ENCODE assay signal across 8 mouse cellular contexts in genomic region chr1:61638347-61639111, GRCm38 (mm10). TPM values are rescaled to one million over a fixed set of nuclear protein-coding genes. Genes with fewer than 3 reads are reported as not detected.
DNase-seq lines count a peak whose midpoint lies in the region; ATAC-seq and TF ChIP-seq lines count a peak whose summit lies in the region.

Gene Pard3b, plus strand, starts transcription at chr1:61638824.

- DNase-seq in adrenal gland, adult 18-20 months (ENCODE audit: low spot score in 2 of 2), result peak; percentile 67 to 78
- peak; percentile 71 for DNase-seq in gastrocnemius, postnatal 25 days
- peak; percentile 80 for DNase-seq in hindbrain, postnatal 0 days (ENCODE audit: low spot score)
- DNase-seq in left cerebral cortex, postnatal 4 days, result peak; percentile 60
- DNase-seq in right cerebral cortex, postnatal 4 days, result peak; percentile 49
- no peak for DNase-seq in c-Kit-positive CD71-positive TER-119-positive erythroid progenitor cells, embryonic 14.5 days (ENCODE audit: low spot score)

- TF ChIP-seq CTCF in cortical plate, adult 2 months (IDR thresholded peaks at IDR 0.05; ENCODE audit: extremely low read depth, insufficient read depth, low read length), result no peak
- no peak for TF ChIP-seq CTCF in hindbrain, postnatal 0 days (IDR thresholded peaks at IDR 0.05; ENCODE audit: low read depth)

- 2% methylated on average over 44 of the region's 60 CpGs for WGBS in hindbrain, postnatal 0 days

- H3K4me1 ChIP-seq in cortical plate, adult 2 months (ENCODE audit: control insufficient read depth, insufficient read depth, low read length), result no peaks in the 10 kb centered on the region
- no peaks in the 10 kb centered on the region for H3K4me1 ChIP-seq in hindbrain, postnatal 0 days (ENCODE audit: insufficient read depth, low read length)

- no peak within 1 kb of the TSS for H3K27ac ChIP-seq in cortical plate, adult 2 months (ENCODE audit: insufficient read depth, low read length)
- peak within 1 kb of the TSS; percentile 65; the same call in 1 of the 2 replicates for H3K27ac ChIP-seq in hindbrain, postnatal 0 days

- intact Hi-C loops in left cerebral cortex, postnatal 4 days (cut with DNase I), result no loop called here

- no peaks in the 10 kb centered on the region for H3K36me3 ChIP-seq in hindbrain, postnatal 0 days (ENCODE audit: insufficient read depth, low read length)

- no peaks in the 10 kb centered on the region for H3K27me3 ChIP-seq in hindbrain, postnatal 0 days (ENCODE audit: insufficient read depth, low read length)

- H3K4me3 ChIP-seq in cortical plate, adult 2 months (ENCODE audit: insufficient read depth, low read length), result peak within 1 kb of the TSS; percentile 56
- H3K4me3 ChIP-seq in hindbrain, postnatal 0 days (ENCODE audit: low read length), result peak within 1 kb of the TSS; percentile 89

- TF ChIP-seq POLR2A in cortical plate, adult 2 months (IDR thresholded peaks at IDR 0.05; ENCODE audit: extremely low read depth, insufficient read depth, low read length), result no peak

- no peaks in the 10 kb centered on the region for H3K9me3 ChIP-seq in hindbrain, postnatal 0 days (ENCODE audit: low read length)

- peak within 1 kb of the TSS; percentile 71 for H3K9ac ChIP-seq in hindbrain, postnatal 0 days (replicated peaks; ENCODE audit: low read length)

- H3K4me2 ChIP-seq in hindbrain, postnatal 0 days (ENCODE audit: low read depth, low read length), result peak within 1 kb of the TSS; percentile 96

- ATAC-seq in hindbrain, postnatal 0 days, result peak; percentile 93
- peak; percentile 81 for ATAC-seq in megakaryocyte progenitor cell, adult 5-6 weeks (replicated peaks; ENCODE audit: poor library complexity)

RNA-seq across cellular contexts. Expression of gene Pard3b, which starts in this region (rescaled TPM):
- 10 to 100 TPM; 10.0 to 14.3 TPM for total RNA-seq in adrenal gland, adult 18-20 months (2021)
- 1.2 and 1.3 TPM in 2 replicates for polyA plus RNA-seq in cortical plate, adult 2 months (2012; rRNA removed)
- total RNA-seq in gastrocnemius, postnatal 25 days (2021), result 1 to 10 TPM; 5.6 to 7.0 TPM
- 5.6 and 6.5 TPM in 2 replicates for total RNA-seq in hindbrain, postnatal 0 days (2014; rRNA removed)
- 9.2 and 9.6 TPM in 2 replicates for polyA plus RNA-seq in hindbrain, postnatal 0 days (2015; fragmentation: Nextera tagmentation; extraction: Ambion mirVana)
- total RNA-seq in left cerebral cortex, postnatal 4 days (2021), result 1 to 10 TPM; 6.3 to 7.1 TPM
- total RNA-seq in megakaryocyte progenitor cell, adult 5-6 weeks (2015), result 1.3 and 3.0 TPM in 2 replicates
- 1.4 and 3.5 TPM in 2 replicates for total RNA-seq in megakaryocyte progenitor cell, adult 5-6 weeks (2017)
